Mouse (Mus musculus): ENCODE measurements around the gene Chd2.

- TF ChIP-seq CTCF (IDR thresholded peaks at IDR 0.05; ENCODE audit: low read depth, low read length) (no peak), POLR2A (IDR thresholded peaks at IDR 0.05; ENCODE audit: extremely low read depth, insufficient read depth, low read length) (no peak)
These were observed 63.2 kb downstream of the Chd2 start for GRCm38 (mm10) chr7:73478157-73479058.

Data from liver, adult 2 months (tissue).